Mouse (Mus musculus): ENCODE results near the gene Pde4dip.

Gene Pde4dip

DNA sequence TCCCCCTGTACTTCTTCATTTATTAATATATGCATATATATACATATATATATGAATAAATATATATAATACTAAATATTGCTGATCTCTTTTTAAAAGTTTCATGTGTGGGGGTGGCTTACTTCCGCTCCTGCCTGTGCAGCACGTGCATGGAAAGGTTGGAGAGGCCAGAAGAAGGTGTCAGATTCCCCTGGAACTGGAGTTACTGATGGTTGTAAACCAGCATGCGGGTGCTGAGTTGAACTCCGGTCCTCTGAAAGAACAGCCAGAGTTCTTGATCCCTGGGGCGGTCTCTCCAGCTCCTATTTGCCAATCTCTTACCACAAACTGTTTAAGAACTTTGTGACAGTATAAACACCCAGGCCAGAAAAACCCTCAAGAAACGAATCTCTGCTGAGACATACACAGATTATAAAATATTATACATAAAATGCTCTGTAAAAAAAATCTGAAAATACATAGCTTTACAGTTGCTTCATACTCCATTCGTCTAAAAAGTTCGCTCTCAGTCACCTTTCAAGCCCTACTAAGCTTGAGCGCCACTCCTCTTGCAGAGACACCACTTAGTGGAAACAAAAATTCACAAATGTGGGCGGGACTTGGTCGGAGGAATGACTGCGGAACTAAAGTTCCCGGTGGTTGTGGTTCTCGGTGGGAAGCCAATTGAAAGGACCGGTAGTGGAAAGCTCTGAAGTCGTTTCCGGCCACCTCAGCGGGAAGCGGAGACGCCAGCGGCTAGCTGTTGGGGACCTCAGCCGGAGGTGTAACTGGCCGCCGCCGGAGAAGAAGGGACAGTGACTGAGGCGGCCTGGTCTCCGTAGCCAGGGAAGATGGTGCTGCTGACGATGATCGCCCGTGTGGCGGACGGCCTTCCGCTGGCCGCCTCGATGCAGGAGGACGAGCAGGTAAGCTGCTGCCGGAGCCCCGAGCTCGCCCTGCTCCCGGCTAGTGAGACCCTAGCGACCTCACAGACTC is 12.3 kb upstream of the Pde4dip start, which contains the start of gene Sec22b:
TSS of gene Sec22b (plus strand) at position 675 of the 975 bp plus-strand sequence.
- peak; percentile 95 for DNase-seq

DNA sequence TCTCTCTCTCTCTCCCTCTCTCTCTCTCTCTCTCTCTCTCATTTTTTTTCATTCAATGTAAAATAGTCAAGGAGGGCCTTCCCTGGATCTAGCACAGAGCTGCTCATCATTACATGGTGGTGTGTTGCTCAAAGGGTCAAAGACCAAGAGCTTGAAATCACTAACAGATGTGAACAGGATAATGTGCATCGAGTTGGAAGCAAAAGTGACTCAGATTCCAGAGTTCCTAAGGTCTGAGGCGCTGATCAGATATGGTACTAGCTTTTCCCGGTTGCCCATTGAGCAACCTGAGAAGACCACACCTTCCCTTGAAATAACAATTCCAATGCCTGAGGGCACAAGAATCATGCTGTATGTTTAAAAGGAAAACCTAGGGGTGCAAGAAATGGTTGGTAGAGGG is 9.9 kb upstream of the Pde4dip start:
- no peak for DNase-seq

DNA sequence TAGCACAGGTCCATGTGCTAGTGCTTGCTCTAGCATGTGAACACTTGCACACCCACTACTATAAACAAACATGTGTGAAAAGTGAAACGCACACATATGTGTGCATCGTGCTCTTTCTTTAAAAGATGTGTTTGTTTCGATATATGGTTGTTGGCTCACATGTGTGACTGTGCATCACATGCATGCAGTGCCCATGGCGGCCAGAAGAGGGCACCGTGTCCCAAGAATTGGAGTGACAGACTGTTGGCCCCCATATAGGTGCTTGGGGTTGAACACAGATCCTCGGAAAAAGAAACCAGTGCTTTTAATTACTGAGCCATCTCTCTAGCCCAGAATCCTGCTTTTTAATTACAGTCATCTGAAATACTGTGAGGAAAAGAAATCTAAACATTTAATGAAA is 6.2 kb upstream of the Pde4dip start:
- peak; percentile 52 for DNase-seq

DNA sequence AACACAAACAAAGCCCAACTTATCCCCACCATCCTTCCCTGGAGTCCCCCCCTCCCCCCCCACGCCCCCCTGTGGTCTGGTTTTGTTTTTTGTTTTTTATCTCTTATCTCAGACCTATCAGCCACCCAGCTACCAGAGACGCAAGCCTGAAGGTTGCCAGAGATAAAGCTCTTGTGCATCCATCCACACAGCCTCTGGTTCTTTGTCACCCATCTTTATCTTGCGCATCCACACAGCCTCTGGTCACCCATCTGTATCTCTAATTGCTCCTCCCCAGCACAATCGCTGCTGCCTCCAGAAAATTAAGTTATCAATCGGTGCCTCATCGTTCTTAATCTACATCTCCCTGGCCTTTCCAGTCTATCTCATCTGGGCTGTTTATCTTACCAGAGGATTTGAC is 1.7 kb upstream of the Pde4dip start:
- no peak for DNase-seq

DNA sequence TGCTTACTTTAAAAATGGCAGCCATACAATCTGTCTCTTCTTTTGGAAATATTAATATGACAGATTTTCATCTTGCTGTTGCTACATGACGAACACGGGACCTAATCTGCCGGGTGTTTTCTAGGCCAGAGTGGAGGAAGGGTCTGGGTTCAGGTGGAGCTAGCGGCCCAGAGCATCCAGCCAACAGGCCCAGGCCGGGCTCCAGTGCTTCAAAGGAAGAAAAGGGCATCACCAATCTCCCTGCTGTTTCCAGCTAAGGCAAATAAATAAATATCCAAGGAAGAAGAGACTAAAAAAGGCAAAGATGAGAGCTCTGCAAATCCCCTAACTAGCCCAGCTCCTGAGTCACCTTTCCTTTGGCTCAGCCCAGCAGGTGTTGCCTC is 731 bp downstream of the Pde4dip start:
- no peak for DNase-seq

DNA sequence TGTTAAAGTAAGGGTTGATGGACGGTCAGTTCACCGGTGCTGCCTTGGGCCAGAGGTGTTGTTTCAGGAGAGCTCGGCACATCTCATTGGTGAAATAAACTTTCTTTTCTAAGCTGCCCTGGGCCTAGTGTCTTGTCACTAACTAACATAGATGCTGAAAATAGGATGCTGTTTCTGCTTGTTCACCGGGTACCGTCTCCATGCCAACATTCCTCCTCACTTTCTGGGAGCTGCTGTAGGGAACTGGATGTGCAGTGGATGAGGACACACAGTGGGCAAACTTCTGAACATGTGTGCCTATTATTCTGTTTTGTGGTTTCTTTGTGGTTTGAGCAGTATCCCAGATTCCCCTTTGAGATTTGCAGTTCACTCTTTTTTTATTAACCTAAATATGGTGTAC is 6.9 kb downstream of the Pde4dip start:
- DNase-seq = no peak

DNA sequence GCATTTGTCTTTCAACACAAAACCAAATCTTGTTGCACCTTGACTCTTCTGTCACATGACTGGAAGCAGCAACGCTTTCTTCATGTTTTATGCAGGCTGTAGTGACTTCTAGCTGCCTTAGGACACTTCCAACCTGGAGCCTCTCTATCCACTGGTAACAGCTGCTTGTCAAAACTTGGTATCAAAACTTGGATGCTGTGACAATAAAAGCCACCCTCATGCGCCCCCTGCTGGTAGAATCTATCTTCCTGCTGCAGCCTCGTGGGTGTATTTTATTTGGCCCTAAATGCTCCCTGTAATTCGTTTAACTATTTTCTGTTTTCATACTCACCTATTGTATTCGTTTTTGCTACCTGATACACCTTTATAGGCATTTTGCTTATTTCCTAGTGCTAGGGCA is 9.3 kb downstream of the Pde4dip start:
- DNase-seq = peak; percentile 89

DNA sequence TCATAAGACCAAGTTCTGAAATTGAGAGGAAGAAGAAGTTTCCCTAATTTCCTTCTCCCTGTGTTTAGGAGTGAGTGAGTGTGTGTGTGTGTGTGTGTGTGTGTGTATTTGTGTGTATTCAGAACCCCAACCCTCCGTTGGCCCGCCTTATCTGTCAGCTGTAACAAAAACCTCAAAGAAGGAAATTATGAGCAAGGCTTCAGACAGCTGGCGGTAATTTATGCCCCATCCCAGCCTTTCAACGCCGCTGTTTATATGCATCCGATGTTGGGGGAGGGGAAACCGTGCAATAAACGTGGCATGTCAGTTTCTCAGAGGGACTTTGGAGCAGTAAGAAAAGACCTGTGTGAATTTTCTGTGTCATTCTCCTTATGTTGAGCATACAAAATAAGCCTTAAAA is 12.2 kb downstream of the Pde4dip start:
- DNase-seq = no peak

DNA sequence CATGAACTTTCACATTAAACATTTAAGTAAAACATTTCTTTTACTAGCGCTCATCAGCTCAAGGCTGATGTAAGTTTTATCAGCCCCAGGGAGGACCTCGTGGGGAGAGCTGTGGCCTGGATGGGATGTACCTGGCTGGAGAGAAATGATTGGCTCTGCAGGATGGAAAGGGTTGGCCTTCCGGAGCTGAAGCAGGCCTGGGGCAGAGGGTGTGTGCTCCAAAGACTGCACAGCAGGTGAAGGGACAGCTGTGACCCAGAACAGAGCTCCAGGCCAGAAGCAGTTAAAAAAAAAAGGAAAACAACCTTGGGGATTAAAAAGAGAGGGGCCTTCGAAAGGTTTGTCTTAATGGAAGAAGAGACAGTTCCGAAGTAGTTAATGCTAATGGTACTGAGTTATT is 13.7 kb downstream of the Pde4dip start:
- no peak for DNase-seq

DNA sequence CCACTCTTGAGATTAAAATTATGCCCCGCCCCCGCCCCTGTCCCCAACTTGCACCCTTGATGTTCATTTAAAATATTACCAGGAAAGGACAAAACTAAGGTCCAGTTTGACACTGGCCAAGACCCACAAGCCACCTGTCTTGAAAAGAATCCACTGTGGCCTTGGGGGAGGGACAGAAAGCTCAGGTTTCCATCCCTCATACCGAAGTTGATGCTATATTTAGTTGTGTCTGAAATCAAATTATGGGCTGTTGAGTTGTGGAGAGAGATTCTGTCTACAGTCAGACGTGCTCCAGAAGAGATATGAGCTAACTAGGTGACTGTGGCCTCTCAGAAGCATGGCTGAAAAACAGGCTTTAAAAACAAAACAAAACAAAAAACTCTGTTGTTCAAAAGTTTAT is 18.8 kb downstream of the Pde4dip start:
- DNase-seq = no peak

DNA sequence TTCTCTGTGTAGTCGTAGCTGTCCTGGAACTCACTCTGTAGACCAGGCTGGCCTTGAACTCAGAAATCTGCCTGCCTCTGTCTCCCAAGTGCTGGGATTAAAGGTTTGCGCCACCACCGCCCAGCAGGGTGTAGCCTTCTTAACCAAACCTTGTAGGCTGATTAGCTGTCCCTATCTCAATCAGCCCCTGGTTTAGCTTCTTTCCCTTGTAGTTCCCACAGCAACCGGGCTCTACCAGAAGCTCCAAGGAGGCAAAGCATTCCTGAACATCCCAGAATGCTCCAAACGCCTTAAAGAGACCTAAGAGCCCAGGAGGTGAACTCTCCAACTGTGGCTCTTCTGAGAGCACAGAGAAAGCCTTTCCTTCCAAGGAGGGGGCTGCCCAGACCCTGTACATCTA is 19.8 kb downstream of the Pde4dip start:
- DNase-seq = no peak

DNA sequence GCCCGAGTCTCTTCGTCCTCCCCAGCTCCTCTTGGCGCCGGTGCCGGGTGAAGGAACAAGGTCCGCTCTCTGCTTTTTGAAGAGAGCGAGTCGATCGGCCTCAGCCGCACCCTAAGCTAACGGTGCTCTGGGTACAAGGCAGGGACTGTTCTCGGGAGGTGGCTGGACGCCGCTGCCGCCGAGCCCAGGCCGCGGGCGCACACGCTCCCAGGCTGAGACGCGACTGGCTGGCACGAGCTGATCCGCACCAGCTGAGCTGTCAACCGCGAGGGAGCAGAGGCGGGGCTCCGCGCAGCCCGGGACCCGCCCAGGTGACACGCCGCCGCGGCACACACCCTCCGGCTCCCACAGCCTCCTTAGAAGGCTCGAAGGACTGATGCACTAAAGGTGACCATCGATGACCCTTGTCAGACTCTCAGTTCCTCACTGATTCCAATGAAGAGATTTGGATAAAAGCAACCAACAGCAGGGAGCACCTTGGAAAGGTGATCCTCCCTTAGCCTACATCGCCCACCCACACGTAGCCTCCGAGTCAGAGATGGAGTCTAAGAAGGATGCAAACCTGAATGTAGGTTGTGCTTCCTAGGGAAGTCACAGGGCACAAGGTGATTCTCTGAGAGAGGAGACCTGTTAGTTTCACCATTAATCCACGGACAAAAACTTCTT is 20.4 kb downstream of the Pde4dip start:
- peak; percentile 69 for DNase-seq

DNA sequence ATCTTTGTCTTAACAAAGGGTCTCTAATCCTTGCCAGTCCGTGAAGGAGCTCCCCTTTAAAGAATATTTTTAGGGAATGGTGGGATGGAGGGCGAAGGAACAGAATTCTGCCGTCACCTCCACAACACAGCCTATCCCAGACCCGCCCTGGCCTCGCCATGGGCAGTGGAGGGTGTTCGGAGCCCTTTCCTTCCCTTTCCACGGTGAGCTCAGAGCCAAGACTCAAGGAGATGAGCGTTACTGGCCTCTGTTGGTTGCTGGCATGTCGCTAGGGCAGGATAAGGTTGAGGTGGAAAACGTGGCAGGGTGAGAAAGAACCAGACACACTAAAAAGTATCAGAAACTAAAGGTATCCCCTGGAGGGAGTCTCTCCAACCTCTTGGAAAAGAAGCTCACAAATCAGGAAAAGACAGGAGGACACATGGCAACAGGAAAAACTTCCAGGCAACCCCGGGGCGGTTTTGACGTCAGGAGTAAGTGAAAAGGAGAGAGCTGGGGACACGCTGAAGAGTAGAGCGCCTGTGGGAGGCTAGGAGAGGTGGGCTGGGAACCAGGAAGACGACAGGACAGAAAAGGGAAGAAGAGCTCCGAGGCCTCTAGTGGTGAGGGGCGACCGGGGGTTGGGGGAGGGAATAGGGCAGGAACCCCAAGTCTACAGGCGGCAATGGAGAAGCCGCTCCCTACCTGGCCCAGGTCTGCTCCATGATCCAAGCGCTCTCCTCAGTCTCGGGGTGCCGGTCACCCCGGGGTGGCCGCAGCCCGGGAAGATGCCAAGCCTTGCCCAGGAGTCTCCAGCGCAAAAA is 21.1 kb downstream of the Pde4dip start:
- DNase-seq = no peak

DNA sequence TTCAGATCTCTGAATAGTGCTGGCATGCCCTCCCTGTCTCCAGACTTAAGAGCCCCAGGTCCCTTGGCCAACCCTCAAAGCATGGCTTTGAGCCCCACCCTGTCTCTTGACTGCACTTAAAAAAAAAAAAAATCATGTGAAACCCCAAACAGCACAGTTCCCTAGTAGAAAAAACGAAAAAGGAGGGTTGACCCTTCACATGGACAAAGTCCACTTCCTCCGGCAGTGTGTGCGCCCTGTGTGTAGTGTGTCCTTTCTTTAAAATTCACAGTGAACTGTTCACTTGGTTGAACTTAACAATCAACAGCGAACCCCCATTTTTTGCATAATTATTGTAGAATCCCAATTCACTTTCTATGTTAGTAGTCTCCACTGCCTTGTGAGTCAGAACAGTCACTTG is 21.8 kb downstream of the Pde4dip start:
- no peak for DNase-seq

DNA sequence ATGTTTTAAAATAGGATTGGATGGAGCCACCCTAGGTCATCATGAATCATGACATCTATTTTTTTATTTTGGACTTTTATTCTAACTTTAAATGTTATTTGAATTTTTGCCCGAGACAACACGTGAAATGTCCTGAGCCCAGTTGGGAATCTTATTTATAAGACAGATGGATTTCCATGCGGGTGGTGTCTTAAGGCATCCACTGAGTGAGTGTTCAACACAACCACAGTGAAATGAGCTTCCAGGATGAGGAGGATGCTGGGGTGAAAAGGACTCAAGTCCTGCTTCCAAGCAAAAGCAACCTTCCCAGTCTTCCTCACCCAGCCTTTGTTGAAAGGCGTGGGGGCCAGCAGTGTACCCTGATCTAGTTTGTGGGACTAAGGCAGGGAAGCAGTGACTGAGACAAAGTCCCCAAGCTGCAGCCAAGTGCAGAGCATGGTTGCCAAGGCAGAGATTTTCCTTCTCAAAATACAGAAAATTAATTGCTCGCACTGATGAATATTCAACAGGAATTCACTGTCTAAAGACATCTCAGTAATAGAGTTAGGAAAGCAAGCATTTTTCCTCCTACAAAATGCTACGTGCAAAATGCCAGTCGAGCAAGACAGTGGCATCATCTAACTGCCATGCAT is 27.6 kb downstream of the Pde4dip start:
- DNase-seq = no peak

DNA sequence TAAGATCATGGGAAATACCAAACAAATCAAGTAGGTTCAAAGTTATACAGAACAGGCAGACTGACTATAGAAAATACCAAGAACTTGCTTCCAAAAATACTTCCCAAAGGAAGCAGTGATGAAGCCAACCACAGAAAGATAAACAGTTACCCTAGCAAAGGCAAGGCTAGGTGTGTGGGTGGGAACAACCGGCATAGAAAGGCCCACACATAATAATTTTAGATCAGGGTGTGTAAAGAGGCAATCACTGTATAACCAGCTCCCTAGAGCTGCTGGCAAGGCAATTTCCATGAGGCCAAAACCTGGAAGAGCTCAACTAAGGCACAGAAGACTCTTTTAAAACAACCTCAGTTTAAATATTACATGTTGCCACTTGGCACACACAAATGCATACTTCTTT is 29.1 kb downstream of the Pde4dip start:
- DNase-seq = no peak

DNA sequence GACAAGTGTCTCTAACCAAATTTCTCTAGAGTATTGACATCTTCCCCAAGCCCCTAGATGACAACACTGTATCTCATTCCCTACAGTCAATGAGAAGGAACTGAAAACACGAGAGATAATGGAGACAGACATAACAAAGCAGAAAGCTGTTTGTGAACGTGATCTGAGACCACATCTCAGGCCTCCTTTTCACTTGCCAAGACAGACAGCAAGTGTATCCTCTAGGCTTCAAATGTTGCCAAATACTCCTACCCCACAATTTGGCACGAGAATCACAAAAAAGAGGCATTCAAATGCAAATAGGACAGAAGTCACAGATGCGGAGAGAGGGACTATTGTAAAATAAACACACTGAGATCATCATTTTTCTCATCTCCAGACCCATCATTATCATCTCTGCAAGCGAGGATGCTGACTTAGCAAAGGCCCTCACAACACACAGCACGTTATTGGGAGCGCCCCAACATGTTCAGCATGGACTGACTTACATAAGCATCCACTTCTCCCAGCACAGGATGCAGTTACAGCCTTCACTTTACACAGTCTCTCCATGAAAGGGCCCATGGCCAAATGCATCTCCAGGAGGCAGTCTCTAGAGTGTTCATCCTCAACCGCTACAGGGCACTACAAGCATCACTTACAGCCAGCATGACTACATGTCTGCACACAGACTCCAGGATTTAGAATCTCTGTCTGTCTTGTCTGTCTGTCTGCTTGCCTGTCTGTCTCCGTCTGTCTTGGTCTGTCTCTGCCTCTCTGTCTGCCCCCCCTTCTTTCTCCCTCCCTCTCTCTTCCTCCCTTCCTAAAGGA is 33.7 kb downstream of the Pde4dip start:
- no peak for DNase-seq

DNA sequence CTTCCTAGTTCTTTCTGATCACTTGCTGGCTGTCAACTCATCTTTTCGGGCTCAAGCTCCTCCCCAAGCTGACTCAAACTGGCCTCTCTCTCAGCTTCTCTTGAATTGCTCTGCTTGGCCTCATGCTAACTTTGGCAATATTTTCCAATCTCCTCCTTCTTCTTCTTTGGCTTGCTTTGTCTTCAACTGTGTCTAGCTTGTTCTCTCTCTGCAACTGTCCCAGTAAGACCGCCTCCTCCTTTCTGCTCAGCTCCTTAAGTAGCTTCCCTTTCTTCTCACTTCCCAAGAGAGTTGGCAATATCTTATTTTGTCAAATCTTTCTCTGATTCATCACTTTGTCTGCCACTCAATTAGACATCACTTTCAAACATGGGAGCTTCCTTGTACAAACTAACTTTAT is 36.7 kb downstream of the Pde4dip start:
- DNase-seq = no peak

DNA sequence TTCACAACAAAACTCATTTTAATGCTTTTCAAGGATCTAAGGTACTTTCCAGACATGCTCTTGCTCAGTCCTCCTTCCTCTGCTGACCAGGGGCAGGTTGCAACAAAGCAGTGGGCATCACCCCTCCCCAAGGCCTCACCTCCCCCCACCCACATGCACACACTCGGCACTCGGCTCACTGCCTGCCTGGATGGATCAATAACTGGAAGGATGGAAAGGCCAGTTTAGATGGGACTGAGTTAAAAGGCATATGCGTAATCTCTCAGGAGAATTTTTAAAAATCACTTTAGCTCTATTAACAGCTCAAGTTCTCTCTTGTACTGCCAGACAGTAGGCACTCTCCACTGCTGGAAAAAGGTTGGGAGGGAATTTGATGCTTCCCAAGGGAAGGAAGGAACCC is 40.9 kb downstream of the Pde4dip start:
- DNase-seq = no peak

DNA sequence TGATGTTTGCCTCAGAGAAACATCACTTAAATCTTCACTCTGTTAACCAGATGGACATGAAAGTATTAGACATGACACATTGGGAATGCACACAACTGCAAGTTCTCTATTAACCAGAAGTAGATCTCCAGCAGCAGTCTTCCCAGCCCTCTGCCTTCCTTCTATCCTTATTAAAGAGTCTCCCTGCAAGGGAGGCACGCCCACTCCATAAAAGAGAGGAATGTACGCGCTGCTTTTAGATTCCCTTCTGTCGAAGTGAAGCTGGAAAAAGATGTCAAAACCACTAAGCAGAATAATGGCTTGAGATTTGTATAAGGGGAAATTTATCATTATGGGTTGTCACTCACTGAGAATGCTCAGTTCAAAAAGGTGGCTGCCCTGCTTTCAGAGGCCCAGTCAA is 42.1 kb downstream of the Pde4dip start:
- no peak for DNase-seq

DNA sequence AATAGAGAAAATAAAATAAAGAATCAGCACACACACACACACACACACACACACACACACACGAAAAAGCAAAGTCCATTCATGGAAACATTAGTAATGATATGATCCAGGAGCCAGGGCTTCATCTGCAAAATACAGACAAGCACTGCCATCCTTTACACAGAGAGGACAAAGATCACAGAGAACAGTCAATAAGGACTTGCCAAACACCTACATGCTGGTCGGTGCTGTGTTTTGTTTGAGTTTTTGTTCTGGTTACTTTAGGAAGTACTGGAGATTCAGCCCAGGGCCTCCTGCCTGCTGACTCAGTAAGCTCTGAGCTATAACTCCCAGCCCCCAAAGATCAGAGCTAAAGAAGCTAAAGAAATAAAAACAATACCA is 43.7 kb downstream of the Pde4dip start:
- DNase-seq = no peak

DNA sequence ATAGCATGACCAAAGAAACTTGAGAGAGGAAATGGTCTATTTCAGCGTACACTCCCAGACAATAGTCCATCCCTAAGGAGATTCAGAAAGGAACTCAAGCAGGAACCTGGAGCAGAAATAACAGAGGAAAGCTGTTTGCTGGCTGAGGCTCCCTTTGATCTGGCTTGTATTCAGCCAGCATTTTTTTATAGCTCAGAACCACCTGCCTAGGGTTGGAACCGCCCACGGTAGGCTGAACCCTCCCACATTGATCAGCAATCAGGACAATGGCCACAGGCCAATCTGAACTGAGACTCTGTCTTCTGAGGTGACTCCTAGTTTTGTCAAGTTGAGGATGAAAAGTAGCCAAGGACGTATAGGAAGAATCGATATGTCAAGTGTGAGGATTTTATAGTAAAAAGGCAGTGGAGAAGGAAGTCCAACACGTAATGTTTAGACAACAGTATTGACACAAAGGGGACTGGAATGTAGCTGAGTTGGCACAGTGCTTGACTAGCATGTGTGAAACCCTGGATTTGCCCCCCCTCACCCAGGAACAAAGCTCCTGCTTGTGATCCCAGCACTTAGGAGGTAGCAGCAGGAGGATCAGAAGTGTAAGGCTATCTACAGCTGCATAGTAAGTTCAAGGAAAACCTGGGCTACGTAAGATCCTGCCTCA is 44.2 kb downstream of the Pde4dip start:
- DNase-seq = no peak

All from lung, postnatal 36 days (tissue).